Mouse (Mus musculus) stomach, postnatal 0 days (tissue): ENCODE measurements at regions not wholly inside any gene's neighbourhood (a gene's known extent, or its start where the extent isn't known, plus 50 kb on each side); places are given as distances from the start of the nearest gene placed in this dataset.
"Not testable (repeated sequence)": the region's sequence is repeated elsewhere in the genome, so short reads cannot be mapped to it uniquely, and the experiment has no call there.

ENCODE experiments used
- CTCF ChIP-seq: IDR thresholded peaks from 2 replicates; pipeline ENCODE4 v1.5.1; 2016; ENCODE audit warnings: antibody characterized with exemption, low read depth, mild to moderate bottlenecking, moderate library complexity
- EP300 ChIP-seq: optimal IDR thresholded peaks from 2 replicates; pipeline ENCODE3; 2016; ENCODE audit warnings: antibody characterized with exemption

- peak; percentile 58 for TF ChIP-seq CTCF
- TF ChIP-seq EP300, result not testable (repeated sequence)
Observed at GRCm38 (mm10) chr14:53345568-53345967, 850.0 kb upstream of the Olfr1507 start.
